Mouse (Mus musculus) midbrain, embryonic 10.5 days (tissue): ENCODE measurements around the gene Phf23. TPM values are rescaled to one million over a fixed set of nuclear protein-coding genes. Genes with fewer than 3 reads are reported as not detected.
A peak's percentile ranks its signal among the peaks of the same experiment; 100 is the strongest.

Source experiments
- DNase-seq: peaks from one replicate; pipeline ENCODE4 v3.0.0-alpha.2; 2017; ENCODE audit warnings: low spot score
- H3K27ac ChIP-seq: fragments of 300-500 bp; sonication (generic); replicated peaks from 2 replicates; pipeline ENCODE4 v1.5.1; 2016; ENCODE audit warnings: mild to moderate bottlenecking
- H3K27me3 ChIP-seq: fragments of 300-500 bp; sonication (generic); 2 replicates; pipeline ENCODE4 v1.6.1; 2016; ENCODE audit warnings: low read depth, mild to moderate bottlenecking; ENCODE audit not compliant: poor library complexity, severe bottlenecking
- H3K36me3 ChIP-seq: fragments of 300-500 bp; sonication (generic); 2 replicates; pipeline ENCODE4 v1.6.1; 2016; ENCODE audit warnings: mild to moderate bottlenecking, moderate library complexity
- H3K4me1 ChIP-seq: fragments of 300-500 bp; sonication (generic); 2 replicates; pipeline ENCODE4 v1.6.1; 2016
- H3K4me3 ChIP-seq: fragments of 300-500 bp; sonication (generic); 2 replicates; pipeline ENCODE4 v1.5.1; 2016; ENCODE audit warnings: mild to moderate bottlenecking, moderate library complexity
- H3K9me3 ChIP-seq: fragments of 300-500 bp; sonication (generic); replicated peaks from 2 replicates; pipeline ENCODE4 v1.6.1; 2016; ENCODE audit warnings: mild to moderate bottlenecking
- WGBS: fragments of 180-500 bp; shearing (Covaris S2); methylation state at CpG from one replicate; pipeline ENCODE4 v1.1.7; 2016; 5-methylcytosine and 5-hydroxymethylcytosine counted together
- polyA plus RNA-seq: library from polyadenylated mRNA; unstranded; fragments of >200 nt; fragmentation: Nextera tagmentation; extraction: Ambion mirVana; gene quantifications from 2 replicates; pipeline ENCODE4 v1.2.1, GENCODE M21; 2016

The Phf23 gene
- polyA plus RNA-seq, 1 experiment from 2014 or later, result 95.1 TPM

GRCm38 (mm10) chr11:70020731-70021263, 25.2 kb downstream of the Phf23 start:
- Histone ChIP-seq H3K27ac (peak overlapping the region; percentile 96), H3K27me3 (no peaks in the 10 kb centered on the region), H3K9me3 (no peaks in the 10 kb centered on the region), H3K4me1 (peaks cover 92% of the 10 kb centered on the region), H3K4me3 (peak overlapping the region; percentile 77), H3K36me3 (no peaks in the 10 kb centered on the region)
- DNase-seq, result peak; percentile 83
- under 1% methylated on average over 8 of the region's 8 CpGs for WGBS

- H3K36me3 ChIP-seq, result no peaks in the 10 kb centered on the region
- WGBS, result 2% methylated on average over 38 of the region's 40 CpGs
Observed at GRCm38 (mm10) chr11:70021264-70022132, 25.9 kb downstream of the Phf23 start.

GRCm38 (mm10) chr11:70023481-70024150, 28.0 kb downstream of the Phf23 start:
- WGBS, result 4% methylated on average over 26 of the region's 29 CpGs
- Histone ChIP-seq H3K36me3 (no peaks in the 10 kb centered on the region), H3K4me3 (peak overlapping the region; percentile 57), H3K9me3 (no peaks in the 10 kb centered on the region), H3K4me1 (peaks cover 94% of the 10 kb centered on the region), H3K27ac (peak overlapping the region; percentile 81), H3K27me3 (no peaks in the 10 kb centered on the region)
- peak; percentile 77 for DNase-seq

More at GRCm38 (mm10) chr11:70021264-70022132, 25.9 kb downstream of the Phf23 start:
- Histone ChIP-seq H3K9me3 (no peaks in the 10 kb centered on the region), H3K4me1 (peaks cover 94% of the 10 kb centered on the region), H3K27me3 (no peaks in the 10 kb centered on the region), H3K27ac (peak overlapping the region; percentile 96), H3K4me3 (peak overlapping the region; percentile 77)
- DNase-seq, result peak; percentile 100

GRCm38 (mm10) chr11:70024151-70024514, 28.6 kb downstream of the Phf23 start:
- H3K27ac ChIP-seq, result peak overlapping the region; percentile 81
- H3K36me3 ChIP-seq, result no peaks in the 10 kb centered on the region
- WGBS, result 12% methylated on average over 6 of the region's 6 CpGs
- H3K27me3 ChIP-seq, result no peaks in the 10 kb centered on the region
- peaks cover 94% of the 10 kb centered on the region for H3K4me1 ChIP-seq
- peak overlapping the region; percentile 57 for H3K4me3 ChIP-seq
- DNase-seq, result no peak
- no peaks in the 10 kb centered on the region for H3K9me3 ChIP-seq

GRCm38 (mm10) chr11:70026689-70027088, 31.1 kb downstream of the Phf23 start:
- Histone ChIP-seq H3K36me3 (peaks cover 13% of the 10 kb centered on the region), H3K27me3 (no peaks in the 10 kb centered on the region), H3K4me1 (peaks cover 95% of the 10 kb centered on the region), H3K27ac (peak overlapping the region; percentile 88), H3K9me3 (no peaks in the 10 kb centered on the region), H3K4me3 (peak overlapping the region; percentile 57)
- peak; percentile 75 for DNase-seq
- WGBS, result under 1% methylated on average over 19 of the region's 19 CpGs

- Histone ChIP-seq H3K4me3 (peak overlapping the region; percentile 57), H3K9me3 (no peaks in the 10 kb centered on the region), H3K36me3 (peaks cover 20% of the 10 kb centered on the region), H3K27ac (peak overlapping the region; percentile 88), H3K4me1 (peaks cover 88% of the 10 kb centered on the region), H3K27me3 (no peaks in the 10 kb centered on the region)
- no peak for DNase-seq
- WGBS, result 42% methylated on average over 9 of the region's 9 CpGs
Observed at GRCm38 (mm10) chr11:70027397-70027796, 31.8 kb downstream of the Phf23 start.

- Histone ChIP-seq H3K4me1 (peaks cover 77% of the 10 kb centered on the region), H3K9me3 (no peaks in the 10 kb centered on the region), H3K27ac (peak overlapping the region; percentile 88), H3K36me3 (peaks cover 32% of the 10 kb centered on the region), H3K4me3 (peak overlapping the region; percentile 57), H3K27me3 (no peaks in the 10 kb centered on the region)
- 23% methylated on average over 12 of the region's 12 CpGs for WGBS
- DNase-seq, result no peak
Observed at GRCm38 (mm10) chr11:70028401-70029129, 33.0 kb downstream of the Phf23 start.

GRCm38 (mm10) chr11:70029130-70029801, 33.7 kb downstream of the Phf23 start:
- Histone ChIP-seq H3K27ac (peak overlapping the region; percentile 88), H3K4me3 (peak overlapping the region; percentile 57), H3K27me3 (no peaks in the 10 kb centered on the region), H3K9me3 (no peaks in the 10 kb centered on the region), H3K4me1 (peaks cover 70% of the 10 kb centered on the region), H3K36me3 (peaks cover 39% of the 10 kb centered on the region)
- under 1% methylated on average over 20 of the region's 20 CpGs for WGBS
- DNase-seq, result peak; percentile 99

GRCm38 (mm10) chr11:70029829-70030550, 34.4 kb downstream of the Phf23 start:
- peak overlapping the region; percentile 57 for H3K4me3 ChIP-seq
- WGBS, result 43% methylated on average over 11 of the region's 11 CpGs
- H3K4me1 ChIP-seq, result peaks cover 62% of the 10 kb centered on the region
- DNase-seq, result no peak
- peak overlapping the region; percentile 88 for H3K27ac ChIP-seq
- H3K9me3 ChIP-seq, result no peaks in the 10 kb centered on the region
- peaks cover 44% of the 10 kb centered on the region for H3K36me3 ChIP-seq
- no peaks in the 10 kb centered on the region for H3K27me3 ChIP-seq

GRCm38 (mm10) chr11:70030651-70031320, 35.2 kb downstream of the Phf23 start:
- H3K27me3 ChIP-seq, result no peaks in the 10 kb centered on the region
- no peaks in the 10 kb centered on the region for H3K9me3 ChIP-seq
- peaks cover 47% of the 10 kb centered on the region for H3K36me3 ChIP-seq
- WGBS, result 95% methylated on average over 28 of the region's 28 CpGs
- no peak for DNase-seq
- H3K4me3 ChIP-seq, result peak overlapping the region; percentile 57; the same call in 1 of the 2 replicates
- H3K27ac ChIP-seq, result peak overlapping the region; percentile 88
- H3K4me1 ChIP-seq, result peaks cover 54% of the 10 kb centered on the region

- no peaks in the 10 kb centered on the region for H3K27me3 ChIP-seq
- peaks cover 49% of the 10 kb centered on the region for H3K4me1 ChIP-seq
- peak overlapping the region; percentile 88; the same call in 1 of the 2 replicates for H3K27ac ChIP-seq
- DNase-seq, result no peak
- peaks cover 47% of the 10 kb centered on the region for H3K36me3 ChIP-seq
- no peak overlapping the region for H3K4me3 ChIP-seq
- 96% methylated on average over 11 of the region's 11 CpGs for WGBS
- H3K9me3 ChIP-seq, result no peaks in the 10 kb centered on the region
Observed at GRCm38 (mm10) chr11:70031321-70031670, 35.7 kb downstream of the Phf23 start.
